Mouse (Mus musculus): ENCODE data around the gene Ctsc.

DNA sequence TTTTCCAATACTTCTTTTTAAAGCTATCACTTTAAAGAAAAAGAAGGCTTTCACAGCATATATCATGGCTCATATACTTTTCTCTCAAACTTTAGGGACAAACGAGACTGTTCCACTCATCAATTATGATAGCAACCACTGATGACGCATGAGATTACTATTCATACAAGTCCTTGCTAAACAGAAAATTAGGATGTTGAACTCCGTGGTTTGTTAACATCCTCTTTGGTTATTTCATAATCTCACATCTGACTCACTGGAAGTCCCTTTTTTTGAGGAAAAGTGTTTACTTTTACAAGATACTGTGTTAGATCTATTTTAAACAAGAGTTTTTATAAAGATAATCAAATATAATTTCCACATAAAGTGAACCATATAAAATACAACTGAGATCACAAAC lies 34.8 kb upstream of the Ctsc start:
- TF ChIP-seq MYOD1 (IDR thresholded peaks at IDR 0.05; ENCODE audit: control insufficient read depth in 1 of 3, insufficient read length in 2 of 3, low read depth in 2 of 3) = no peak
- TF ChIP-seq E2F4 (IDR thresholded peaks at IDR 0.05; ENCODE audit: insufficient read depth) = no peak

All from myocyte (in vitro differentiated cells).